Mouse (Mus musculus): ENCODE measurements at regions not wholly inside any gene's neighbourhood (a gene's known extent, or its start where the extent isn't known, plus 50 kb on each side); places are given as distances from the start of the nearest gene placed in this dataset.
A peak's percentile ranks its signal among the peaks of the same experiment; 100 is the strongest.
"Not testable (repeated sequence)": the region's sequence is repeated elsewhere in the genome, so short reads cannot be mapped to it uniquely, and the experiment has no call there.

- no peak overlapping the region for H3K4me3 ChIP-seq (replicated peaks)
- H3K27ac ChIP-seq (replicated peaks): no peak overlapping the region
- no peaks in the 10 kb centered on the region for H3K9me3 ChIP-seq (replicated peaks)
- 0 out of 2 replicates have a peak, but pooled peaks have one; percentile 56 for ATAC-seq (ENCODE audit: low FRiP score)
- H3K27me3 ChIP-seq (replicated peaks): no peaks in the 10 kb centered on the region
- H3K36me3 ChIP-seq: no peaks in the 10 kb centered on the region
- peaks cover 22% of the 10 kb centered on the region for H3K4me1 ChIP-seq
- WGBS: 43% methylated on average over 2 of the region's 2 CpGs
- H3K9ac ChIP-seq (replicated peaks): no peak overlapping the region
- H3K4me2 ChIP-seq: no peak overlapping the region
These were observed 76.5 kb upstream of the Col13a1 start for GRCm38 (mm10) chr10:62055408-62055807.

GRCm38 (mm10) chr10:62049782-62050192, 70.9 kb upstream of the Col13a1 start:
- H3K9ac ChIP-seq (replicated peaks): no peak overlapping the region
- no peak overlapping the region for H3K4me3 ChIP-seq (replicated peaks)
- 51% methylated on average over 3 of the region's 3 CpGs for WGBS
- no peaks in the 10 kb centered on the region for H3K9me3 ChIP-seq (replicated peaks)
- H3K27ac ChIP-seq (replicated peaks): no peak overlapping the region
- H3K4me2 ChIP-seq: no peak overlapping the region
- no peaks in the 10 kb centered on the region for H3K27me3 ChIP-seq (replicated peaks)
- no peaks in the 10 kb centered on the region for H3K36me3 ChIP-seq
- ATAC-seq (ENCODE audit: low FRiP score): no peak
- no peaks in the 10 kb centered on the region for H3K4me1 ChIP-seq

- 85% methylated on average over 3 of the region's 3 CpGs for WGBS
- Histone ChIP-seq H3K4me3 (replicated peaks) (no peak overlapping the region), H3K27ac (replicated peaks) (no peak overlapping the region), H3K4me2 (no peak overlapping the region), H3K4me1 (no peaks in the 10 kb centered on the region), H3K9me3 (replicated peaks) (0 out of 2 replicates have a peak, but pooled peaks cover 9% of the 10 kb centered on the region), H3K36me3 (no peaks in the 10 kb centered on the region), H3K27me3 (replicated peaks) (no peaks in the 10 kb centered on the region), H3K9ac (replicated peaks) (no peak overlapping the region)
- no peak for ATAC-seq (ENCODE audit: low FRiP score)
These were observed 65.5 kb upstream of the Col13a1 start for GRCm38 (mm10) chr10:62044408-62044807.

GRCm38 (mm10) chr10:62039915-62040314, 61.0 kb upstream of the Col13a1 start:
- Histone ChIP-seq H3K4me2 (no peak overlapping the region), H3K9me3 (replicated peaks) (0 out of 2 replicates have a peak, but pooled peaks cover 9% of the 10 kb centered on the region), H3K27ac (replicated peaks) (no peak overlapping the region), H3K27me3 (replicated peaks) (no peaks in the 10 kb centered on the region), H3K4me3 (replicated peaks) (no peak overlapping the region), H3K36me3 (no peaks in the 10 kb centered on the region), H3K4me1 (no peaks in the 10 kb centered on the region), H3K9ac (replicated peaks) (no peak overlapping the region)
- 94% methylated on average over 8 of the region's 8 CpGs for WGBS
- no peak for ATAC-seq (ENCODE audit: low FRiP score)

- Histone ChIP-seq H3K4me2 (no peak overlapping the region), H3K9ac (replicated peaks) (no peak overlapping the region), H3K9me3 (replicated peaks) (0 out of 2 replicates have a peak, but pooled peaks cover 9% of the 10 kb centered on the region), H3K36me3 (no peaks in the 10 kb centered on the region), H3K4me1 (no peaks in the 10 kb centered on the region), H3K4me3 (replicated peaks) (no peak overlapping the region), H3K27ac (replicated peaks) (no peak overlapping the region), H3K27me3 (replicated peaks) (no peaks in the 10 kb centered on the region)
- no peak for ATAC-seq (ENCODE audit: low FRiP score)
- WGBS: 80% methylated on average over 1 of the region's 1 CpGs
These were observed 59.7 kb upstream of the Col13a1 start for GRCm38 (mm10) chr10:62038656-62039055.

GRCm38 (mm10) chr10:62037402-62038199, 58.7 kb upstream of the Col13a1 start:
- Histone ChIP-seq H3K27ac (replicated peaks) (no peak overlapping the region), H3K4me1 (no peaks in the 10 kb centered on the region), H3K4me3 (replicated peaks) (no peak overlapping the region), H3K36me3 (no peaks in the 10 kb centered on the region), H3K4me2 (no peak overlapping the region), H3K9me3 (replicated peaks) (0 out of 2 replicates have a peak, but pooled peaks cover 9% of the 10 kb centered on the region), H3K9ac (replicated peaks) (no peak overlapping the region), H3K27me3 (replicated peaks) (no peaks in the 10 kb centered on the region)
- no peak for ATAC-seq (ENCODE audit: low FRiP score)
- 76% methylated on average over 9 of the region's 9 CpGs for WGBS

GRCm38 (mm10) chr10:62036815-62037214, 57.9 kb upstream of the Col13a1 start:
- no peaks in the 10 kb centered on the region for H3K4me1 ChIP-seq
- H3K9ac ChIP-seq (replicated peaks): no peak overlapping the region
- ATAC-seq (ENCODE audit: low FRiP score): no peak
- H3K36me3 ChIP-seq: no peaks in the 10 kb centered on the region
- no peak overlapping the region for H3K4me3 ChIP-seq (replicated peaks)
- WGBS: 45% methylated on average over 1 of the region's 1 CpGs
- no peak overlapping the region for H3K27ac ChIP-seq (replicated peaks)
- H3K4me2 ChIP-seq: no peak overlapping the region
- H3K9me3 ChIP-seq (replicated peaks): 0 out of 2 replicates have a peak, but pooled peaks cover 9% of the 10 kb centered on the region
- no peaks in the 10 kb centered on the region for H3K27me3 ChIP-seq (replicated peaks)

GRCm38 (mm10) chr10:62034291-62034690, 55.4 kb upstream of the Col13a1 start:
- 84% methylated on average over 6 of the region's 6 CpGs for WGBS
- H3K4me2 ChIP-seq: no peak overlapping the region
- H3K27me3 ChIP-seq (replicated peaks): no peaks in the 10 kb centered on the region
- H3K9ac ChIP-seq (replicated peaks): no peak overlapping the region
- no peak for ATAC-seq (ENCODE audit: low FRiP score)
- no peaks in the 10 kb centered on the region for H3K9me3 ChIP-seq (replicated peaks)
- H3K27ac ChIP-seq (replicated peaks): no peak overlapping the region
- H3K36me3 ChIP-seq: no peaks in the 10 kb centered on the region
- peaks cover 4% of the 10 kb centered on the region; the same call in 1 of the 2 replicates for H3K4me1 ChIP-seq
- no peak overlapping the region for H3K4me3 ChIP-seq (replicated peaks)

- ATAC-seq (ENCODE audit: low FRiP score): no peak
- Histone ChIP-seq H3K9me3 (replicated peaks) (no peaks in the 10 kb centered on the region), H3K4me3 (replicated peaks) (no peak overlapping the region), H3K9ac (replicated peaks) (no peak overlapping the region), H3K36me3 (no peaks in the 10 kb centered on the region), H3K27ac (replicated peaks) (no peak overlapping the region), H3K4me2 (no peak overlapping the region), H3K27me3 (replicated peaks) (no peaks in the 10 kb centered on the region), H3K4me1 (peaks cover 4% of the 10 kb centered on the region; the same call in 1 of the 2 replicates)
- WGBS: 90% methylated on average over 5 of the region's 5 CpGs
These were observed 54.8 kb upstream of the Col13a1 start for GRCm38 (mm10) chr10:62033748-62034147.

- H3K4me2 ChIP-seq; ATAC-seq (ENCODE audit: low FRiP score); H3K9me3 ChIP-seq (replicated peaks); H3K27ac ChIP-seq (replicated peaks); H3K27me3 ChIP-seq (replicated peaks); H3K9ac ChIP-seq (replicated peaks); H3K36me3 ChIP-seq; H3K4me3 ChIP-seq (replicated peaks): not testable (repeated sequence)
- peaks cover 11% of the 10 kb centered on the region; the same call in 1 of the 2 replicates for H3K4me1 ChIP-seq
- 92% methylated on average over 6 of the region's 6 CpGs for WGBS
These were observed 53.1 kb upstream of the Col13a1 start for GRCm38 (mm10) chr10:62031986-62032385.

GRCm38 (mm10) chr10:62029271-62029670, 50.4 kb upstream of the Col13a1 start:
- 93% methylated on average over 2 of the region's 2 CpGs for WGBS
- no peak overlapping the region for H3K4me3 ChIP-seq (replicated peaks)
- peaks cover 11% of the 10 kb centered on the region; the same call in 1 of the 2 replicates for H3K4me1 ChIP-seq
- no peak overlapping the region for H3K27ac ChIP-seq (replicated peaks)
- H3K9ac ChIP-seq (replicated peaks): no peak overlapping the region
- no peak for ATAC-seq (ENCODE audit: low FRiP score)
- no peaks in the 10 kb centered on the region for H3K9me3 ChIP-seq (replicated peaks)
- H3K4me2 ChIP-seq: no peak overlapping the region
- no peaks in the 10 kb centered on the region for H3K36me3 ChIP-seq
- no peaks in the 10 kb centered on the region for H3K27me3 ChIP-seq (replicated peaks)
